Mouse (Mus musculus): Measurements from ENCODE around the gene Icos. TPM values are rescaled to one million over a fixed set of nuclear protein-coding genes. Genes with fewer than 3 reads are reported as not detected.

Gene Icos
- polyA plus RNA-seq (2011; ENCODE audit: insufficient read depth, insufficient read length, low read depth, missing spikeins): not detected in 2 replicates

DNA sequence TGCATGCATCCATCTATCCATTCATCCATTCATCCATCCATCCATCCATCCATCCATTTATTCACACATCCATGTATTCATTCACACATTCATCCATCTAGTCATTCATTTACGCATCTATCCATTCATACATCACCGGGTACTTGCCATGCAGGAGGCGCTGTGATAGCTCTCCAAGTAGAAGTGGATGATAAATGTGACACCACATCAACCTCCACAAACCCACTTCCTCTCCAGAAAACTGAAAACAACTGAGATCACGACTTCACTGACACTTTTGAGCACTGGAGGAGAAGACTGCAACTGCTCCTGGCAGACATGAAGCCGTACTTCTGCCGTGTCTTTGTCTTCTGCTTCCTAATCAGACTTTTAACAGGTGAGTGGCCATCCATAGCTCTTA is at the start of gene Icos:
Gene Icos, plus strand, starts transcription at position 287 of the 400 bp plus-strand sequence.
- no peak for TF ChIP-seq CTCF (IDR thresholded peaks at IDR 0.05; ENCODE audit: low read depth, low read length)
- TF ChIP-seq POLR2A (IDR thresholded peaks at IDR 0.05; ENCODE audit: insufficient read depth, low read length): no peak
- TF ChIP-seq EP300 (IDR thresholded peaks at IDR 0.05; ENCODE audit: insufficient read depth, low read depth, low read length): no peak
- Histone ChIP-seq H3K4me1 (ENCODE audit: control insufficient read depth, insufficient read depth, low read length) (no peaks in the 10 kb centered on the region), H3K9me3 (replicated peaks; ENCODE audit: control insufficient read depth, insufficient read depth, low read length, poor library complexity, severe bottlenecking) (no peaks in the 10 kb centered on the region), H3K9ac (ENCODE audit: low read depth, poor library complexity, severe bottlenecking) (no peak within 1 kb of the TSS), H3K4me3 (ENCODE audit: low read depth, low read length) (no peak within 1 kb of the TSS), H3K36me3 (ENCODE audit: control insufficient read depth, insufficient read depth, low read length, poor library complexity, severe bottlenecking) (no peaks in the 10 kb centered on the region), H3K27ac (ENCODE audit: insufficient read depth, low read length) (no peak within 1 kb of the TSS), H3K27me3 (ENCODE audit: control insufficient read depth, insufficient read depth, low read length, poor library complexity, severe bottlenecking) (no peaks in the 10 kb centered on the region)

DNA sequence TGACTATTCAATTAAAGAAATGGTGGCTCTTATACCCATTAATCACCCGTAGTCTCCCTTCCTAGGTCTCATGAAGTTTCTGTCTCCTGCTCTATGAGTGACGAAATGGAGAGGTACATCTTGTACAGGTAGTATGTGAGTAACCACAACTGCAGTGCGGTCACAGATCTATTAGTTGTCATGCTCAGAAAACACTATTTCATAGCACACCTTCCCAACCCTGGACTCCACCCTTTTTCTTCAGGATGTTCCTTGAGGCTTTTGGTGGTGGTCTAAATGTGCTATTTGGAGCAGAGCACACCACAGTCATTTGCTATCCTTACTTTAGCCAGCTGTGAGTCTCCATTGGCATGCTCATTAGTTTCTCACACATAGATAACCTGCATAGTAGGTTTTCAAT is 48.7 kb upstream of the Icos start:
- Histone ChIP-seq H3K4me1 (ENCODE audit: control insufficient read depth, insufficient read depth, low read length) (no peaks in the 10 kb centered on the region), H3K27ac (ENCODE audit: insufficient read depth, low read length) (no peak overlapping the region), H3K9me3 (replicated peaks; ENCODE audit: control insufficient read depth, insufficient read depth, low read length, poor library complexity, severe bottlenecking) (no peaks in the 10 kb centered on the region), H3K27me3 (ENCODE audit: control insufficient read depth, insufficient read depth, low read length, poor library complexity, severe bottlenecking) (no peaks in the 10 kb centered on the region), H3K9ac (ENCODE audit: low read depth, poor library complexity, severe bottlenecking) (no peak overlapping the region), H3K36me3 (ENCODE audit: control insufficient read depth, insufficient read depth, low read length, poor library complexity, severe bottlenecking) (no peaks in the 10 kb centered on the region), H3K4me3 (ENCODE audit: low read depth, low read length) (no peak overlapping the region)
- no peak for TF ChIP-seq EP300 (IDR thresholded peaks at IDR 0.05; ENCODE audit: insufficient read depth, low read depth, low read length)
- no peak for TF ChIP-seq CTCF (IDR thresholded peaks at IDR 0.05; ENCODE audit: low read depth, low read length)
- no peak for TF ChIP-seq POLR2A (IDR thresholded peaks at IDR 0.05; ENCODE audit: insufficient read depth, low read length)

- H3K4me1 ChIP-seq (ENCODE audit: control insufficient read depth, insufficient read depth, low read length): no peaks in the 10 kb centered on the region
- H3K27me3 ChIP-seq (ENCODE audit: control insufficient read depth, insufficient read depth, low read length, poor library complexity, severe bottlenecking): no peaks in the 10 kb centered on the region
- TF ChIP-seq EP300 (IDR thresholded peaks at IDR 0.05; ENCODE audit: insufficient read depth, low read depth, low read length) (no peak), CTCF (IDR thresholded peaks at IDR 0.05; ENCODE audit: low read depth, low read length) (no peak), POLR2A (IDR thresholded peaks at IDR 0.05; ENCODE audit: insufficient read depth, low read length) (no peak)
- H3K9me3 ChIP-seq (replicated peaks; ENCODE audit: control insufficient read depth, insufficient read depth, low read length, poor library complexity, severe bottlenecking): no peaks in the 10 kb centered on the region
- H3K9ac ChIP-seq (ENCODE audit: low read depth, poor library complexity, severe bottlenecking): no peak overlapping the region
- H3K36me3 ChIP-seq (ENCODE audit: control insufficient read depth, insufficient read depth, low read length, poor library complexity, severe bottlenecking): no peaks in the 10 kb centered on the region
- H3K27ac ChIP-seq (ENCODE audit: insufficient read depth, low read length): no peak overlapping the region
- no peak overlapping the region for H3K4me3 ChIP-seq (ENCODE audit: low read depth, low read length)
Observed at GRCm38 (mm10) chr1:60930397-60930796, 47.3 kb upstream of the Icos start.

- no peak overlapping the region for H3K9ac ChIP-seq (ENCODE audit: low read depth, poor library complexity, severe bottlenecking)
- H3K4me1 ChIP-seq (ENCODE audit: control insufficient read depth, insufficient read depth, low read length): no peaks in the 10 kb centered on the region
- H3K4me3 ChIP-seq (ENCODE audit: low read depth, low read length): no peak overlapping the region
- H3K27me3 ChIP-seq (ENCODE audit: control insufficient read depth, insufficient read depth, low read length, poor library complexity, severe bottlenecking): no peaks in the 10 kb centered on the region
- H3K27ac ChIP-seq (ENCODE audit: insufficient read depth, low read length): no peak overlapping the region
- TF ChIP-seq CTCF (IDR thresholded peaks at IDR 0.05; ENCODE audit: low read depth, low read length) (no peak), EP300 (IDR thresholded peaks at IDR 0.05; ENCODE audit: insufficient read depth, low read depth, low read length) (no peak), POLR2A (IDR thresholded peaks at IDR 0.05; ENCODE audit: insufficient read depth, low read length) (no peak)
- H3K36me3 ChIP-seq (ENCODE audit: control insufficient read depth, insufficient read depth, low read length, poor library complexity, severe bottlenecking): no peaks in the 10 kb centered on the region
- no peaks in the 10 kb centered on the region for H3K9me3 ChIP-seq (replicated peaks; ENCODE audit: control insufficient read depth, insufficient read depth, low read length, poor library complexity, severe bottlenecking)
Observed at GRCm38 (mm10) chr1:60935968-60936581, 41.7 kb upstream of the Icos start.

DNA sequence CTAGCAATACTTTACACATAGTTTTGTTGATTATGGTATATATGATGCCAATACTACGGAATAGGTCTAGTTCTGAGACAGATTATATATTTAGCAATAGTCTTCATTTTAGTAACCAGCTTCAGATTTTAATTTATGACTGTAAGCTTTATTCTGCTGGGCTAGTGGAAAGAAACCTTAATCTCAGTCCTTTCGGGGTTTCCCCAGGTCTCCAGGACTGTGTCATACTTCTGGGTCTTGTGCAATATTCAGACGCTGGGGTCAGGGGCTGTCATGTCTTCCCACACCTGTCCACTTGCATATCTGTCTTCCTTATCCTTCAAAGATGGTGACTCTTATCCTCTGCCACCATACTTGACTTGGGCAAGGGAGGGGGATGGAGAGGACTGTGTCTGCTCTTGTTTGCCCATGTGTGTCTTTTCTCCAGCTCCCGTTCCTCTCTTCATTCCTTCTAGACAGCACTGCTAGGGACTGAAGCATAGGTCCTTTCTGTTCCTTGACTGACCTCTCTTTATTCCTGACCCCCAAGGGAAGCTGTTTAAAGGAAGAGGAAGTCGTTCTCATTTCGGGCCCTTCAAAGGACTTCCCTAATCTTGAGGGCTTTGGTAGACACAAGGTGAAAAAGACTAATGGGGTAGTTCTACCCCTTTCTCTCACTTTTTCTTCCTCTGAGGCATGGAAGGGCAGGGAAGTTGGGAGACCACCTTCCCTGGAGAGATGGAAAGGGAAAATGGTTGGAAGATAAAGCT is 40.6 kb upstream of the Icos start:
- no peaks in the 10 kb centered on the region for H3K4me1 ChIP-seq (ENCODE audit: control insufficient read depth, insufficient read depth, low read length)
- H3K36me3 ChIP-seq (ENCODE audit: control insufficient read depth, insufficient read depth, low read length, poor library complexity, severe bottlenecking): no peaks in the 10 kb centered on the region
- no peak overlapping the region for H3K27ac ChIP-seq (ENCODE audit: insufficient read depth, low read length)
- H3K27me3 ChIP-seq (ENCODE audit: control insufficient read depth, insufficient read depth, low read length, poor library complexity, severe bottlenecking): no peaks in the 10 kb centered on the region
- no peak for TF ChIP-seq EP300 (IDR thresholded peaks at IDR 0.05; ENCODE audit: insufficient read depth, low read depth, low read length)
- TF ChIP-seq POLR2A (IDR thresholded peaks at IDR 0.05; ENCODE audit: insufficient read depth, low read length): no peak
- no peak for TF ChIP-seq CTCF (IDR thresholded peaks at IDR 0.05; ENCODE audit: low read depth, low read length)
- H3K9ac ChIP-seq (ENCODE audit: low read depth, poor library complexity, severe bottlenecking): no peak overlapping the region
- no peak overlapping the region for H3K4me3 ChIP-seq (ENCODE audit: low read depth, low read length)
- H3K9me3 ChIP-seq (replicated peaks; ENCODE audit: control insufficient read depth, insufficient read depth, low read length, poor library complexity, severe bottlenecking): no peaks in the 10 kb centered on the region

- Histone ChIP-seq H3K27me3 (ENCODE audit: control insufficient read depth, insufficient read depth, low read length, poor library complexity, severe bottlenecking) (no peaks in the 10 kb centered on the region), H3K9ac (ENCODE audit: low read depth, poor library complexity, severe bottlenecking) (no peak overlapping the region), H3K27ac (ENCODE audit: insufficient read depth, low read length) (no peak overlapping the region), H3K4me1 (ENCODE audit: control insufficient read depth, insufficient read depth, low read length) (no peaks in the 10 kb centered on the region), H3K36me3 (ENCODE audit: control insufficient read depth, insufficient read depth, low read length, poor library complexity, severe bottlenecking) (no peaks in the 10 kb centered on the region), H3K9me3 (replicated peaks; ENCODE audit: control insufficient read depth, insufficient read depth, low read length, poor library complexity, severe bottlenecking) (no peaks in the 10 kb centered on the region), H3K4me3 (ENCODE audit: low read depth, low read length) (no peak overlapping the region)
- TF ChIP-seq CTCF (IDR thresholded peaks at IDR 0.05; ENCODE audit: low read depth, low read length) (no peak), EP300 (IDR thresholded peaks at IDR 0.05; ENCODE audit: insufficient read depth, low read depth, low read length) (no peak), POLR2A (IDR thresholded peaks at IDR 0.05; ENCODE audit: insufficient read depth, low read length) (no peak)
Observed at GRCm38 (mm10) chr1:60938256-60938655, 39.5 kb upstream of the Icos start.
